Mouse (Mus musculus) cerebral cortex, adult 2 months (tissue): ENCODE data around the gene Tprkb.

ENCODE experiments used
- WGBS: fragments of 180-500 bp; shearing (Covaris S2); methylation state at CpG from one replicate; pipeline ENCODE4 v1.1.7; 2018; 5-methylcytosine and 5-hydroxymethylcytosine counted together

Gene Tprkb

DNA sequence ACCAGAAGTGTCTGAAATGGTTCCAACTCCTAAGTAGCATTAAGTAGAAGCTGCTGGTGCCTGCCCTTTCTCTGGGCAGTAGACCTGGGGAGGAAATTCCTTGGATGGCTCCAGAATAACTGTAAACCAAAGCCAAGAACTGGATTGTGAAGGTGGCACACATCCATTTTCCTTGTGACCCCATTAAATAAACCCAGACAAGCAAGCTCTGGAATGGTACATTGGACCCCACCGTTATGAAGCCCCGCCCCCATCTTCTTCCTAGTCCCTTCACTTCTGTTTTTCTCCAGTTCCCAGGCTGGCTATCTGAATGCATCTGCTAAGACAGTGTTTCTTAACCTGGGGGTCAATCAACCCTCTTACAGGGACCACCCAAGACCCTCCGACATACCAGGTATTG, at the start of gene Tprkb:
Tprkb (plus strand) TSS at position 279 of the 400 bp plus-strand sequence.
- WGBS = 70% methylated on average over 3 of the region's 3 CpGs

DNA sequence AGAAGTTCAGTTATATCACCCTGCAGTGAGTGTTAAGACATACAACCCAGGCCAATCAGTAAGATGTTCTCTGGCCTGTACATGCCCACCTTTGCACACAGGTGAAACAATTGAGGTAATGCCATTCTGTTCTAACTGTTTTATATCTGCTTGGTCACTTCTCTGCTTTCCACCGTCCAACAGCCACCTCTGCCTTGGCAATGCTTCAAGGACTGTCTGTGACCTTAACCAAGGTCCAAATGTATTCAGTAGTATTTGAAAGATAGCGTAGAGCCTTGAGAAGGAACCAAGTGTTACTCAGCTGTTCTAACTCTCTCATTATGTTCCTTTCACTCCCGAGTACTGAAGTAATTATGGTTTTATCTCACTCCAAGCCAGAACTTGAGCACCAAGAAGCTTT, 49.1 kb upstream of the Tprkb start:
- WGBS = 46% methylated on average over 3 of the region's 3 CpGs

DNA sequence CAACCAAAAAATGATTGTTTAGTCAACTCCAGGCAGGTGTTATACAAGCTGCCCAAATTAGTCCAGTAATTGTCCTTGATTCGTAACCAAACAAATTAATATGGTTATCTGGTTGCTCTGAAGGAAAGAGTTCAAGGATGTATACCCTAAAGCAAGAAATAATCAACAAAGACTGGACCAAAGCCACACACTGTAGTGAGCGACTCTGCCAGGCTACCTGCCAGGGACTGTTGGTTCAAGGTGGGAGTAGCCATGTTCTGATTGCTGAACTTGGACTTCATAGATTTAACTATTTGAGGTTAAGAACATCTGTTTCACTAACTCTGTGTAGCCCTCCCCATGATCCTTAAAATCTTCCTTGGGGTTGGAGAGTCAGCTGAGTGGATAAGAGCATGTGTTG, 48.5 kb upstream of the Tprkb start:
- 84% methylated on average over 2 of the region's 2 CpGs for WGBS

DNA sequence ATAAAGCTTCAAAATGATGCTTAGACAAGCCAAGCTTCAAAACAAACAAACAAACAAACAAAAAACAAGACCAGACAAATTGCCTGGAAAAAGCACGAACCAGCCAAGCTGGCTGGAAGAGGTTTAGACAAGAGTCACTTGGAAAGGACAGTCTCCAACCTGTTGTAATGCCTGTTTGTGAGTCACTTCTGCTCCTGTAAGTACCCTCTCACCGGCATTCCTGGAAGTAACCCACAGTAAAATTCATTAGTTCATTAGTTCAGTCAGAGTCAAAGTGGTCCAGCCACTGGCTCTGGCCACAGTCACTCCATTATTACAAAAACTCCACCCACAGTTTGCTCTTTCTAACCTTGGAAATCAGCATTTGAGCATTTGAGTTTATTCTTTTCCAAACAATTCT, 47.8 kb upstream of the Tprkb start:
- 88% methylated on average over 2 of the region's 2 CpGs for WGBS

DNA sequence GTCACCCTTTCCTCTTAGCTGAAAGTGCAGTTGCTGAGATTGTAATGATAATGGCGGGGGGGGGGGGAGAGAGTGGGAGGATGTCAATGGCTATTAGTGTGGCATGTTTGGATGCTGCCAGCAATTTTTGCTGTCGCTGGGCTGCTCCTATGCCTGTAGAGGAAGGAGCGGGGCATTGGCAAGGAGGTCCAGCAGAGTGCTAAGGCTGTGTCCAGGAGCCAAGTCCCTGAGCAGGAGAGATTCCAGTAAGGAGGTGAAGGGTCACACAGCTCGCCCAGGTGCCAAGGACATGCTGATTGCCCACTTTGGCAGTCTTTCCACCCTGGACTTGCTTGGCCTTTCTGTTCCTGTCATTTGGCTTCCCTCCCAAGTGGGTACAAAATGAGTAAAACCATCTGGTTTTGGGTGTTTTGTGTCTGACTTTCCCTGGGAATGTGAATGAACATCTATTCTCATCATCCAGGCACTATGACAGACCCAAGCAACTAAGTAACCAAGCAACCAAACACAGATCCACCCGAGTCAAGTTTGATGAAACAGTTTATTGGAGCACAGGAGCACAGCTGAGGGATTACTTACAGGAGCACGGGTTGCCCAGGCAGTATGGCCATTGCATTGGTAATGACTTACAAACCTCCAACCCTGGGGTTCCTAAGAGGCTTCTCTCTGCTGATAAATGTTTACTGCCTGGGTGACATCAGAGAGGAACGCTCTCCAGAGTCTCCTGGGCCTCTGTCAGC, 46.6 kb upstream of the Tprkb start:
- WGBS = 65% methylated on average over 6 of the region's 7 CpGs

DNA sequence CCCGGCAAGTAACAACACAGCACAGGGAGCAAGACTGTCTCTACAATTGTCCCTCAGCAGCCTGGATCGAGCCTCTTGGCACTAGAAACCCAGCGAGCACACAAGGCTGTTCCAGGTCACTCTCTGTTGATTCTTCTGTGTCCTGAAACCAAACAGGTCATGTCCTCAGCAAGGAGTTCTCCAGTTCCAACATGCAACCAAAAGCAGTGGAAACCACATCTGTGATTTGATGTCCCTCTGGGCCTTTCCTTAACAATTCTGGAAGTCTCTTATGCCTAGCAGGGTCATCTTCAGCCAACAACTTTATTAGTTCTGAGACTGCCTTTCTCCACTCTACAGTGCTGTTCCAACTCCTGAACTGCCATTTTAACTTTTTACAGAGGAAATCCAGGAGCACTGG, 45.5 kb upstream of the Tprkb start:
- WGBS = 86% methylated on average over 3 of the region's 3 CpGs

DNA sequence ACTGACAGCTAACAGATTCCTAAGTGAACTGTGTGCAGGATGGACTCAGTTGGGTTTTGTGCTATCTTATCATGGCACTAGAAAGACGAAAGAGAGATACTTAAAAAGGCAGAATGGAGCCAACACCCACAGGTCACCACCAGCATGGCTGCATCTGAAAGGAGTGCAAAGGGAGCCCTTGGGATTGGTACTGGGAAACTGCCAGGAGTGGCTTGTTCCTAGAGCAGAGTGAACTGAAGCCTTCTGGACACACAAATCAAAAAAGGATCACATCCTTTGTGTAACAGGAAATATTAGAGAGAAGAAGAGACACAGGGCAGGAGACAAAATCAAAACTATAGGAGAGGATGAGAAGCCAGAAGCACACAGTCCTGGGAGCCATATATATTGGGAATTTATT, 44.7 kb upstream of the Tprkb start:
- WGBS = 76% methylated on average over 1 of the region's 1 CpGs

DNA sequence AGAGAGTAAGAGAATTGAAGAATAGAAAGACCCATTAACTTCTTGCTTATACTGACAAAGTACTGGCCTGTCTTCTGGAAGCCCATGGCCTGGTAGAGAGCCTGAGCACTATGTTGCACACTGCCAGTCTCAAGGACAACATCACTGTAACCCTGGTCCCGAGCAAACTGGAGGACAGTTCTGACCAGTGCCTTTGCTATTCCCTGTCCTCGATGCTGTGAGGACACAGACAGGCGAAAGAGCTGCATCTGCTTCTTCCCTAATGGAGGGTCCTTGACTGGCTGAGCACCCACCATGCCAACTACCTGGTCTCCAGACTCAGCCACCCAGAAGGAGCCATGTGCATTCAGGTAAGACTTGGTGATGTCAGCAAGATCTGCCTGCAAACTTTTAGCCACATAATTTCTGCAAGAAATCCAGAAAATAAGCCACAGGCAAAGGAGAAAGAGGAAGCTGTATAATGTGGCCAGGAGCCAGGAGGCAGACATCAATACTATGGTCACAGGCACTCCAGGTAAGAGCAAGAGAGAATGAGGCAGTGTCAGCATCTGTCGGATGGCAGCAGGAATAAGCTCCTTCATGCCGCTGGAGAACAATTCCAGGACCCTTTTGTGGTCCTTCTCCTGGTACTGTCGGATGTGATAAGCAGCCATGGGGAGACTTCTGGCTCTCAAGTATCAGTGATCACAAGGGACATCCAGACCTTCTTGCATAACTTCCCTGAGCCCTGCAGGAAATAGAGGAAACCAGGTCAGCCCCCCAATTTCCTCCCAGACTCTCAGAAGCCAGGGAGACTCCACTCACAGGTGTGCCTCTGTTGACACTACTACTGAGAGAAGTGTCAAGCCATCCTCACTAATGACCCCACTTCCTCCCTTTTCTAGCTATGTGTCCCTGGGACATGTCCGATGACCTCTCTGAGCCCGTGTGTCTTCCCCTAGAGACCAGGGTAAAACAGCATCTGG, 43.7 kb upstream of the Tprkb start:
- 84% methylated on average over 8 of the region's 8 CpGs for WGBS

DNA sequence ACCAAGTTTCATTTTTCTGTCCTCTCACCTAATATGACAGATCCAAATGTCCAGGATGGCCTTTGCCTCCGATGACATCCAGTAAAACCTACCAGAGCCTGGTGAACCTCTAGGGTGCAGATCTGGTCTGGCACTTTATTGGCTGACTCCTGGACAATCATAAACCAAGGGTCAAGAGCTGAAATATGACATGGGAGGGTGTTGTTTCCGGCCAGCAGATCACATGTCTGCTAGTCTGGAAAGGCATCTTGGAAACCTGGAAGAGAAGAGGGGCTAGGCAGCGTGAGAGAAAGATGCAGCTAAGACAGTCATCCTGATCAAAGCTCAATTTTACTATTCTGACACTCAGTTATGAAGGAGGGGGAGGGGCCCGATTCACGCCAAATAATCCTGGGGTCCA, 42.7 kb upstream of the Tprkb start, which contains the start of gene Nat8f2:
Nat8f2 (minus strand) TSS at position 153 of the 400 bp plus-strand sequence.
- WGBS = 78% methylated on average over 5 of the region's 5 CpGs

DNA sequence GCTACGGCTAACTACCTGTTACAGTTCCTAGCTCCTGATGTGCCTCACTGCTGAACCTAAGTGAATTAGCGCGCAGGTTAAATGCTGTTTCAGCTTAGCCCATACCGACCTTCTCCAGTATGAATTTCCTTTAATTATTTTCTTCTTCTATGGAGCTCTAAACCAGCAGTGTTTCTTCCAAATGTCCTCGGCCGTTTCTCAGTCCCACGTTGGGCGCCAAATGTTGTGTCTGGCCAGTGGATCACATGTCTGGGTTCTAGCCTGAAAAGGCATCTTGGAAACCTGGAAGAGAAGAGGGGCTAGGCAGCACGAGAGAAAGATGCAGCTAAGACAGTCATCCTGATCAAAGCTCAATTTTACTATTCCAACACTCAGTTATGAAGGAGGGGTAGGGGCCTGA, 28.4 kb upstream of the Tprkb start:
- 93% methylated on average over 9 of the region's 9 CpGs for WGBS

DNA sequence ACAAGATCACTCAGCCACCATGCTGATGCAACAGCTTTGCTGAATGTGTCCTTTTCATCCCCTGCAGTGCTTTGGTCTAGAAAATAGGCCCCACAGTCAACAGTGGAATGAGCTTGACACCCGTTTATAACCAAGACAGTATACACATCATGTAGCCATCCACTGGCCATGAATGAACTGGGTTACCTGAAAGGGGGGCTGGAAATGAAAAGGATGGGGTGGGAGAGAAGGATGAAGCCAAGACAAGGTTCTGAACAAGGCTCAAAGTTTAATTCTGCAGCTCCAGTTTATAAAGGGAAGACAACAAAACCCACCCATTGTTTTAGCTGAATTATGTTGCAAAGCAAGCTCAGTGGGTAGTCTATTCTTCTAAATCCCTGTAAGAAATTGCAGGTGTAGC, 27.4 kb upstream of the Tprkb start:
- WGBS = 98% methylated on average over 1 of the region's 1 CpGs

DNA sequence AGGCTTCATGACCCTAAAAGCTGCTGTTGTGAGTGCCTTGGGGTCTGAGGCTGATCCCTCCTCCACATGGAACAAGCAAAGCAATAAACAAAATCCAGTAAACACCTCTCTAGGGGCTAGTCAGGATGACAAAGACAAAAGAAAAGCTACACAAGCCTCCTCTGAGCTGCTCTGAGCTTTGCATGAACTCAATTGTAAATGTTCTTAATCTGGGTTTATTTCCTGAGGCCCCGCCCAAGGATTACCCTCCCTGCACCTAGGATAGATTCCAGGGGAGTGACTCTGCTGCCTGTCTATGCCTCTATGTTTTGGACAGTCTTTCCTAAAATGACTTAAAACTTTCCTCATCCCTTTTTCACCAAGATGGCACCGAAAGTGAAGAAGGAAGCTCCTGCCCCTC, 22.7 kb upstream of the Tprkb start:
- WGBS = 87% methylated on average over 2 of the region's 2 CpGs

DNA sequence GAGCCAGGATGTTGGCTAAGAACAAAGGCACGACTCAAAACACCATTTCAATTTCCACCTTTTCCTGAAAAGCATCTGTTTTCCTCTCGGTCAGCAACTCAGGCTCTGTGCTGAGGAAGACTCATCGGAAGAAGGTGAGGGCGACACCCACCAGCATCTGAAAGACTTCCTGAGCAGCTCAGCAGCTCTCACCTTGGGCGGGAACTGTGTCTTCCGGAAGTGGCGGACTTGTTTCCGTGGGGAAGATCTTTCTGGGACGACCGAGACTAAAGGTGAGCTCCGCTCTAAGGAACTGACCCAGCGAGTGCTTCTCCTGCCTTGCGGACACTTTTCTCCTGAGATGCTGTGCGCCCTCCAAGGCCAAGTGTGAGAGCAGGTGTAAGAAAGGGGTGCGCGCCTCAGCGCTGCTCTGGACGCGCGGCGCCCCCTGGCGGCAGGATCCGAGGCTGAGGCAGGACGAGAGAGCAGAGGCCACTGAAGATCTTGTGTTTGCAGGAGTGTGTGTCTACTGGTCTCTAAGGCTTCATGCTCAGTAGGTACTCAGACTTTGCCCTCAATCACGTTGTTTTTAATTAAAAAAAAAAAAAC, 16.5 kb upstream of the Tprkb start:
- WGBS = 57% methylated on average over 25 of the region's 25 CpGs

DNA sequence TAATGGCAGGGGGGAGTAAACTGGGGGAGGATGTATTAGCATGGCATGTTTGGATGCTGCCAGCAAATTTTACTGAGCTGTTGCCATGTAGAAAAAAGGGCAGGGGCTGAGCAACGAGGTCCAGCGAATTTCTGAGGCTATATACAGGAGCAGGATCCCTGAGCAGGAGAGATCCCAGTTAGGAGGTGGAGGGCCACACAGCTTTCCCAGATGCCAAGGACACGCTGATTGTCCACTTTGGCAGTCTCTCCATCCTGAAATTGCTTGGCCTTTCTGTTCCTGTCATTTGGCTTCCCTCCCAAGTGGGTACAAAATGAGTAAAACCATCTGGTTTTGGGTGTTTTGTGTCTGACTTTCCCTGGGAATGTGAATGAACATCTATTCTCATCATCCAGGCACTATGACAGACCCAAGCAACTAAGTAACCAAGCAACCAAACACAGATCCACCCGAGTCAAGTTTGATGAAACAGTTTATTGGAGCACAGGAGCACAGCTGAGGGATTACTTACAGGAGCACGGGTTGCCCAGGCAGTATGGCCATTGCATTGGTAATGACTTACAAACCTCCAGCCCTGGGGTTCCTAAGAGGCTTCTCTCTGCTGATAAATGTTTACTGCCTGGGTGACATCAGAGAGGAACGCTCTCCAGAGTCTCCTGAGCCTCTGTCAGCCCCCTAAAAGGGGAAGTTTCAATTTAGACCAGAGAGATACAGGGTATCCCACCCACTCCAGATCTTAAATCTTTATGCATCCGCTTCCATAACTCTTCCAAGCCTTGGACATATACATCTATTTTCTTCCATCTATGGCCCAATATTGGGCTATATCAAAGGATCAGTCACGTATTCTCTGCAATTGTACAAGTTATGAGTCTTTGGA, 12.8 kb upstream of the Tprkb start:
- 68% methylated on average over 7 of the region's 8 CpGs for WGBS

DNA sequence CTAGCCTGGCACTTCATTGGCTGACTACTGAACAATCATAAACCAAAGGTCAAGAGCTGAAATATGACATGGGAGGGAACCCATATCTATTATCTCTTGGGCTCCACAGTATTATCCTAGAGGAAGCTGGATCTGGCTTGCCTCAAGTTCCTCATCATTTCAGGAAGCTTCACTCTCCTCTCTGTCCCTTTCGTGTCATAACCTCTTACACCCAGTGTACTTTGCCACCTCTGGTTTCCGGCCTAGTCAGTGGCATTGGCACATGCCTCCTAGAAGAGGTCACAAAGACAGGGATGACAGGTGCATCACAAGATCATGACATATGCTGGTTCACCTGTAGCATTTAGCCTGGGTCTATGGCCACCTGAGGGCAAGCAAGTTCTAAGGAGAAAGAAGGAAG, 9.4 kb upstream of the Tprkb start:
- 94% methylated on average over 2 of the region's 2 CpGs for WGBS

DNA sequence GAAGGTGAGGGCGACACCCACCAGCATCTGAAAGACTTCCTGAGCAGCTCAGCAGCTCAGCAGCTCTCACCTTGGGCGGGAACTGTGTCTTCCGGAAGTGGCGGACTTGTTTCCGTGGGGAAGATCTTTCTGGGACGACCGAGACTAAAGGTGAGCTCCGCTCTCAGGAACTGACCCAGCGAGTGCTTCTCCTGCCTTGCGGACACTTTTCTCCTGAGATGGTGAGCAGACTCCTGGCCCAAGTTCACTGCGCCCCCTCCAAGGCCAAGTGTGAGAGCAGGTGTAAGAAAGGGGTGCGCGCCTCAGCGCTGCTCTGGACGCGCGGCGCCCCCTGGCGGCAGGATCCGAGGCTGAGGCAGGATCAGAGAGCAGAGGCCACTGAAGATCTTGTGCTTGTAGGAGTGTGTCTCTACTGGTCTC, 7.0 kb upstream of the Tprkb start, which contains the start of gene Nat8f4:
Nat8f4 (minus strand) TSS at position 243 of the 420 bp plus-strand sequence.
- WGBS = 7% methylated on average over 20 of the region's 20 CpGs

DNA sequence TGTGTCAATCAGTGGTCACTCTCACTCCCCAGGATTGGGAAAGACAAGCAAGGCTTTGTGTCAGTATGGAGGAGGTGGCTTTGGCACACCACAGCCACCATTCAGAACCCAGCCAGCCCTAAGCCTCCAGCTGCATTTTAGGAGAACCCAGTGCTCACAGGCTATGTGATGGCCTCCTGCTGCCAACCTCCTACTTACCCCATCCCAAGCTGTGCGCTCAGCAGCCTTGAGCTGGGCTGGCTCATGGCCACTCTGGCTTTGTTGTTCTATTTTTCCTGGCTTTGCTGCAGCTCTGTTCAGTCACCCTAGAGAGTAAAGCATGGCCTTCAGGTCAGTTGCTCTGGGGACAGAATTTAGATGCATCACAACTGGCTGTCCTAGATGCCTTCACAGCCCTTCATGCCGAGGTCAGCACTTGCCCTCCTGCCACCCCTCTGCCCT, 4.7 kb upstream of the Tprkb start:
- WGBS = 42% methylated on average over 2 of the region's 2 CpGs

DNA sequence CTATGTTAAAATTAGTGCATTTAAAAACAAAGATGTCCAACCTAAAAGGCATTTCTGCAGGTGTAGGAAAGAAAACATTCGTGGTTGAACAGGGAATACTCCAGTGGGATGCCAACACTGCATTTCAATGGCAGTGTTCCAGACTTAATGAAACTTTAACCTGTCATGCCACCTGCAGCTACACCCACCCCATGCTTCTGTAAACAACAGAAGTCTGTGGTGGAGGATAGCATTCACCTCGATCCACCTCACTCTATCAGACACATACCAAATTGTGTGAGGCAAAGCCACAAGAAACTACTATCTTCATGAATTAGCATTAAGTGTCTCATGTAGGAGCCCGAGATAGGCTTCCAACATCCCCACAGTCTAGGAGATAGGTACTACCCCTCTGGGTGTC, 3.3 kb upstream of the Tprkb start:
- WGBS = 76% methylated on average over 3 of the region's 3 CpGs

DNA sequence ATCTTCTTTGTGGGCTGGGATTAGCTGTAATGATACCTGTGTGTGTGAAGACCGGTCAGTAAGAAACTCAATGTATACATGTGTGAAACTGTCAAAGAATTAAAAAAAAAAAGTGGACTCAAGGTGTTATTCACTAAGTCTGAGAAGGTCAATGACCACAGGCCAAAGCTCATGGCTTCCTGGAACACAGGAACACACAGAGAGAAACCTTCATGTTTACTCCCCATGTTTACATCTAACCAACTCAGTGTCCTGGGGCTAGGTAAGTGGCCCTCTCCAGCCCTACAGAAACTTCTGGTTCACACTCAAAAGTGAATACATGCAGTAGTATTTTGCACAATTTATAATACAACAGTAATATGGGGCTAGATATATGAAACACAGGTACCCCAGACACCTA, 2.0 kb upstream of the Tprkb start:
- 100% methylated on average over 1 of the region's 1 CpGs for WGBS

DNA sequence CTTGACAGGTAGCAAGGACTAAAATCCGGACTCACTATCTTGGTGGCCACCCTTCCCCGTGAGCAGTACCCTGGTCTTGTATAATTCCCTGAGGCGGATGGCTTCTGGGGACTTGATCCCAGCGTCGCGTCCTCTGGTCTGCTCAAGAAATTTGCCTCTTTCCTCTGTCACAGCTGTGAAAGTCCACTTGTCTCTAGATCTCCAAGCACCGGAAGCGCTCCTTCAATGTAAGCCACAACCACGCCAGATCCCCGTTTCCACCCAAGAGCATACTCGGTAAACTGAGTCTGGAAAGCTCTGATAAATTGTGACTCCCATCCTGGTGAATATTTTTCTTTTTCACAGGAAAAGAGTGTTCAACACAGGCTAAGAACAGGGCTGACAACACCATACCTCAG, 3.5 kb downstream of the Tprkb start:
- 2% methylated on average over 11 of the region's 11 CpGs for WGBS
